Mouse (Mus musculus): Measurements from ENCODE around the gene Iqcf5.
A peak's percentile ranks its signal among the peaks of the same experiment; 100 is the strongest.
"Not testable (repeated sequence)": the region's sequence is repeated elsewhere in the genome, so short reads cannot be mapped to it uniquely, and the experiment has no call there.

Gene Iqcf5

DNA sequence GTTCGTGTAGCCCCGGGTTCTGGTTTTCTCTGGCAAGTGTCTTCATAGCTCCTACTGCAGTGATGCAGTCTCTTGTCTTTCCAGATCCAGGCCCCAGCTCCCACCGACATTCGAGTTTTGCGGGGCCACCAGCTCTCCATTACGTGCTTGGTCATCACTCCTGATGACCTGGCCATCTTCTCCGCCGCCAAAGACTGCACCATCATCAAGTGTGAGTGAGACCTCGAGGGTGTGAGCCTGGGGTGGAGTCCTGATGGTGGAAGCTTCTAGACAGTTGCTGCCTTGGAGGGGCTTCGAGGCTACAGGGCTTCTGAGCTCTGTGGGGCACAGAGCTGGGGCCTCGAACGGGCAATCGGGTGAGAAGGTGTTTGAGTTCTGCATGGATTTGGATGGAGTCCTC, 32.7 kb upstream of the Iqcf5 start:
- peak in 1 of 2 experiments; percentile 5 for DNase-seq (ENCODE audit: low spot score in 2 of 2)

DNA sequence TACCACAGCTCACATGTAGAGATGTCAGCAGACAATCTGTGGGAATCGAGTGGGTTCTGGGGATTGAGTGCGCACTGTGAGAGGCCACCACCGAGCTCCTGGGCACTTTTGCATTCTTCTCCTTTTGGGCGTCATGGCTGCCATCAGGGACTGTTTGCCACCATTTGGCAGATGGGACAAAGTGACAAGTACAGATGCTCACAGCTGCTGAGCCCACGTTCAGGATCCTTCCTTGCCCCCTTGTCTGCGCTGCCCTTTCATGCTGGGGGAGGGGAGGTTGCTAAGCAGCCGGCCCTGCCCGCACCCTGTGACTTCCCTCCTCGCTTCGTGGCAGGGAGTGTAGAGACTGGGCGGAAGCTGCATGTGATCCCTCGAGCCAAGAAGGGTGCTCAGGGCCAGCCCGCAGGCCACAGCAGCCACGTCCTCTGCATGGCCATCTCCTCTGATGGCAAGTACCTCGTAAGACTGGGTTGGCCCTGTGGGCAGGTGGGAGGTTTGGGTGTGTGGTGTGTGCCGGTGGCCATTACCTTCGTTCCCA, 31.7 kb upstream of the Iqcf5 start:
- no peak for DNase-seq (ENCODE audit: low spot score in 2 of 2)

DNA sequence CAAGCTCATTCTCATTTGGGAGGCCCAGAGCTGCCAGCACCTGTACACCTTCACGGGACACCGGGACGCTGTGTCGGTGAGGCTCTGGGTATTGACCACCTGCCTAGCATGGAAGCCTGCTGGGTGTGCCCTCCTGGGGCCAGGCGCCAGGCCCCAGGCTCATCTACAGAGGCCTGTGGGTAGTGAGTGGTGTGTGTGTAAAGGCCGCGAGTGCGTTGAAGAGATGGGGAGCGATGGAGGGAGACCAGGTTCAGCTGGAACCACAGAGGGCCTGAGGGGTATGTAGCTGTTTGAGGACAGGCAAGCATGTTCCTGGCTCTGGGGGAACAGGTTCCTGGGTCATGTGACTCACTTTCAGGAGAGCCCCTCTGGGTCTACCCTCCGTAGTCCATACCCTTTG, 31.2 kb upstream of the Iqcf5 start:
- DNase-seq (ENCODE audit: low spot score in 2 of 2) = peak in 1 of 2 experiments; percentile 6

DNA sequence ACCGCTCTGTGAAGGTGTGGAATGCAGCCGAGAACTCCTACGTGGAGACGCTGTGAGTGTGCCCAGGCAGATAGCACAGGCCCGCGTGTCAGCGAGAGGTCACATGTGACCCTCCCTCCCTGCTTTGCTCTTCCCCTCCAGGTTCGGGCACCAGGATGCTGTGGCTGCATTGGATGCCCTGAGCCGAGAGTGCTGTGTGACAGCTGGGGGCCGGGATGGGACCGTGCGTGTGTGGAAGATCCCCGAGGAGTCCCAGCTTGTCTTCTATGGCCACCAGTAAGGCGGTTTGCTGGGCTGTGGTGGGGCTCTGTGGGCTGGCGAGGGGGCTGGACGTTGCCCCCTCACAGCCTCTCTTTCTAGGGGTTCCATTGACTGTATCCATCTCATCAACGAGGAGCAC, 30.8 kb upstream of the Iqcf5 start:
- DNase-seq (ENCODE audit: low spot score in 2 of 2) = no peak

DNA sequence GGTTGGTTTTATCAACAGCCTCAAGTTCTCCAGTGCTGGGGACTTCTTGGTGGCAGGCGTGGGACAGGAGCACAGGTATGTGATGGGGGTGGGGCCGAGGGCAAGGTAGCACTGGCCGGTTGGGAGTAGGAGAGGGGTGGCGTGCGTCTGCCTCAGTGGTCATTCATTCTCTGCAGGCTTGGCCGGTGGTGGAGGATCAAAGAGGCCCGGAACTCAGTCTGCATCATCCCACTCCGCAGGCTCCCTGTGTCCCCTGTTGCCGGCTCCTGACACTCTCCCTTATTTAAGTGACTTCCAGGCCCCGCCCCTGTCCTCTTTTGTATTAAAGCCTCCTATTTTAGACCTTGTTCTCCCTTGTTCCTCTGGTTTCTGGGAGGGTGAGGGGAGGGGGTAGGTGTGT, 29.3 kb upstream of the Iqcf5 start:
- DNase-seq (ENCODE audit: low spot score in 2 of 2) = no peak

DNA sequence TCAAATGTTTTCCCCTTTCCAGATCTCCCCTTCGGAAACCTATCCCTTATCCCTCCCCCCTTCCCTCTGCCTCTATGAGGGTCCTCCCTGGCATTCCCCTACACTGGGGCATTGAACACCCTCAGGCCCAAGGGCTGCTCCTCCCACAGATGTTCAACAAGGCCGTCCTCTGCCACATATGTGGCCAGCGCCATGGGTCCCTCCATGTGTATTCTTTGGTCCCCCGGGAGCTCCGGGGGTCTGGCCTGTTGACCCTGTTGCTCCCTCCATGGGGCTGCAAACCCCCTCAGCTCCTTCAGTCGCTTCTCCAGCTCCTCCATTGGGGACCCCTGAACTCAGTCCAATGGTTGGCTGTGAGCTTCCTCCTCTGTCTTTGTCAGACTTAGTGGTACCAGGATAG, 26.8 kb upstream of the Iqcf5 start:
- DNase-seq (ENCODE audit: low spot score in 2 of 2) = not testable (repeated sequence)

DNA sequence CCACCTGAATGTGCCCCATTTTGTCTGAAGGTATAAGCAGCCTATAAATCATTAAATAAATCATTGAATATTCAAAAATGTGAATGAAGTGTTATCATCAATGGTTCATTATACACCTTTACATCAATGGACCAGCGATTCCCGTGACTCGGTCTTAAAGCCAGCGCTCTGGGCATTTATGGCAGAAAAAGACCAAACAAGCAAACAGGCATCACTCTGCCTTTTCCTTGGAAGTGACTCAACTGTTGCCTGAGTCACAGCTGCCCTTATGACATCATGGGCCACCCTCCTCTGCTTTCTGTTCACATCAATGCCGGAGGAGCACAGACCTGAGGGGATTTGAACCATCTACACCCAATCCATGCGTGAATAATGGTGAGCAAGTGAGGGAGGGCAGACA, 14.7 kb upstream of the Iqcf5 start, which contains the start of gene Iqcf1:
TSS of gene Iqcf1 (plus strand) at position 301 of the 400 bp plus-strand sequence.
- DNase-seq (ENCODE audit: low spot score in 2 of 2) = no peak

DNA sequence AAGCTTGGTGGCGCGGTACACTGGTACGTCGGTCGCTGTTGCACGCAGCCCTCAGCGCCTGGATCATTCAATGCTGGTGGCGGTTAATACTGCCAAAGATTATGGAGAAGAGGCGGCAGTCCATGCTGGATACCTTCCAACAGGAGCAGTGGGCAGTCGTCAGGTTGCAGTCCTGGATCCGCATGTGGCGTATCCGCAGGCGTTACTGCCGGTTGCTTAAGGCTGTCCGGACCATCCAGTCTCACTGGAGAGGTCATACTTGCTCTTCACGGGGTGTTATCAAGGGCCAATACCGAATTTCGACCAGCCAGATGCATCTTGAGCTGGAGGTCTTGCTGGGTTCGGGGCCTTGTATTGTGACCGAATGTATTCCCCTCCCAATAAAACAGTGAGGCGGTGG, 12.5 kb upstream of the Iqcf5 start:
- DNase-seq (ENCODE audit: low spot score in 2 of 2) = no peak

DNA sequence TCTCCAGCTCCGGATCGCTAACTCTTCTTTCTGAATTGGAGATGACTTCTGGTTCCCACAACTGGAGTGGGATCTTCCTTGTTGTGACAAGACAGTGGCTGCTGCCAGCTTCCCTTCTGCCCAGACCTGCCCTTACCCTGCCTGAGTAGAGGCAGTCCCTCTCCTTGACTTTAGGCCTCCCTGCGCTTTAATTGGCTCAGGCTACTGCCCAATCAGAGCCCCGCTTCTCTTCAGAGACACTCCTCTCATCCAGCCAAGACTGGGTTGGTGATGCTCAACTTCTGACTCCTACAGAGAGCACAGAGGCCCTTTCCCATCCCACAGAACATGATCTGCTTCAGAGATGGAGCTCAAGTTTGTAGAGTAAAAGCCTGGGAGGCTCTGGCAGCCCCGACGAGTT, 10.1 kb upstream of the Iqcf5 start:
- no peak for DNase-seq (ENCODE audit: low spot score in 2 of 2)

DNA sequence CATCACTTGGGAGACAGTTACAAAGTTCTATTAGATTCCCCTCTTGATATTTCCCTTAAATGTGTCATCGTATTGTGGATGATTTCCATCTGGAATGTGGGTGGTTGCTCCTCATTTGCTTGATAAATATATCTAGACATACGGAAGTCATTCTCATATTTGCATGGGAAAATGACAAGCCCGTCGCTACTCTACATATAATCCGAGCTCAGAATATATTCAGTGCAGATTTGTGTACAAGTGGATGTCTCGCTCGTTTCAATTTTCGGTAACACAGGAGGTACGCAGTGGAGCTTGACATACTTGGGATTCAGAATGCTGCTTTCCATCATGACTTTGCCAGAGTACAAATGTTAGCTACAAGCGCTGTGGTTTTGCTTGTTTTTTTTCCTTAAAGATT, 5.0 kb upstream of the Iqcf5 start:
- DNase-seq (ENCODE audit: low spot score in 2 of 2) = no peak

DNA sequence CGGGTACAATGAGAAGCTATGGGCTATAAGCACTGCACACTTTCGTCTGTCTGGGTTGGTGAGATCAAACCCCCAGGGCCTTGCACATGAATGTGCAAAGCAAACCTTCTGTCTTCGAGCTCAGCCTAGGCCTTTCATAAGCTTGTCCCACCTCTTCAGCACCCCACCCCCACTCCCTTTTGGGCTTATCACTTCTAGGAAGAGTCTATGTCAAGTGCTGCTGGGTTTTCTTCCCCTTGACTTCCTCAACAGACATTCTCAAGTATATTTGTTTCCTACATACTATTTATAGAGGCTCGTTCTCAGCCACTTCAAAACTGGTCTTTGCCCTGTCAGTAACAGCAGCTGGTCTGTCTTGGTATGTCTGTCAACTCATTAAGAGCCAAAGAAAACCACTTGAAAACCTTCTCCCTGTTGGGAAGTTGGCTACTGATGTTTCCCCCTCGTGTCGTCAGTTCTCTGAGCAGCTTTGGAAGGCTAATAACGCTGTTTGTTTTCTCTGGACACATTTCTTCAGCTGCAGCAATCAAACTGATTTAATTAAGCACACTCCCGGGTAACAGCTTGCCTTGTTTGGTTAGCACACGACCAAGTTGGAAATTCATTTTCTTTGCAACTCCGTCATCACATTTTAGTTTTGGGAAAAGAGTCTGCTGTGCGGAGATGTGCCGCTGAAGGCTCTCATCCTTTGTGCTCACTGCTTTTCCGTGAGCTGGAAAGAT, 1.5 kb upstream of the Iqcf5 start:
- DNase-seq (ENCODE audit: low spot score in 2 of 2) = no peak

DNA sequence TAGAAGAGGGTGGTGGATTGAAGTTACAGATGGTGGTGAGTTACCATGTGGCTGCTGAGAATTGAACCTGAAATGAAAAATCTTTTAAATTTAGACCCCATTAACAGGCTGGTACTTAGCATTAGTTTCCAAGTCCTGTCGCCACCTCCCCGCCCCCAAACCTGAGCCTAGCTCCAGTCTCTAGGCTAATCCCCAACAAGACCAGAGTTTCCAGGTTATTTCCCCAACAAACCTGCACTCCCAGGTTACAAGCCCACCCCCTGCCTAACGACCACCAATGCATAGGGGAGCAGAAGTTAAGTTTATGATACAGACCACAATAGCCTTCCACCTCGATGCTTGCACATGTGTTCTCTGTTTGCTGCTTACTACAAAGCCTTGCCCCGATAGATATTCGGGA, 807 bp upstream of the Iqcf5 start:
- no peak for DNase-seq (ENCODE audit: low spot score in 2 of 2)

DNA sequence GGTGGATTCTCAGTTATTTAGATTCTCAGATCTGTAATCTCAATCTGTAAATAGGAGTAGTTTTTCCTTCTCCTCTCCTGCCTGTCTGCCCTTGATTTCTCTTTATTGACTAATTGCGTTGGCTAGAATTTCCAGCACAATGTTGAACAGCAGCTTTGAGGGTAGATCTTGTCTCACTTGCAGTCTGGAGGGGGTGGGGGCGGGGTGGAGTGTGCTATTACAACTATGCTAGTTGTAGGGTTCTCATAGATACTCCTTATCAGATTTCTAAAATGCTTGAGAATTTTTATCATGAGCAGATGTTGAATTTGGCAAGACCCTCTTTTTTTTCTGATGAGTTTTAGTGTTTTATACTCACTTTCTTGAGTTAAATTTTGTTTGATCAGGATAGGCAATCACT, 5.1 kb downstream of the Iqcf5 start:
- DNase-seq (ENCODE audit: low spot score in 2 of 2) = no peak

DNA sequence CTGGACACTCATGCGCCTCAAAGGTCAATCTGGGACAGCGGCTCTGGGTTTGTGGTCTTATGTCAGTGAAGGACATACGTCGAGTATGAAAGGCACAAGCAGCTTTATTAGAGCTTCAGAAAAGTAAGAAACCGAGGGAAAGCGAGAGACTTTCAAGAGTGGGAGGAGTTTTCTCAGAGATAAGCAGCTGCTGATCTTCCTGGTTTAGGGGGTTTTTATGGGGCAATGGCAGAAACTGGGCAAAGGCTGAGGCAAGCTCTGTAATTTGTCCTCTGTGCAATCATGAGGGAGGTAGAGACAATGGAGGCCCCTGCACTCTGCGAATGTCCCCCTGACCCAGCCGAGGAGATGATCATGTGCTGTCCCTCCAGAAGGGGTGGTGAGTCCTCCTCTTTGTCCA, 5.5 kb downstream of the Iqcf5 start:
- DNase-seq (ENCODE audit: low spot score in 2 of 2) = no peak

DNA sequence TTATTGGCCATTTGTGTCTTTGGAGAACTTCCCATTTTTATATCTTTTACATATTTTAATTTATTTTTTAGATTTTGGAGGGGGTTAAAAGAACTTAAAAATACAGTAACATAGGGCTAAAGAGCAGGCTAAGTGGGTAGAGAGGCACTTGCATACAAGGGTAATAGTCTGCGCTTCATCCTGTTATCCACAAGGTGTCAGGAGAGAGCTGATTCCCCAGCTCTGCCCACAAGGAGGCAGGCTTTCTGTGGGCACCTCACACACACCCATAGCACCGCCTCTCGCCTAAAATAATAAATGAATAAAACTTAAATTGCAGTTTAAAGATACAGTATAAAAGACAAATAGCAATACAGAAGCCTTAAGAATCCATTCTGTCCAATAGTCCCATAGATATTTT, 17.5 kb downstream of the Iqcf5 start:
- no peak for DNase-seq (ENCODE audit: low spot score in 2 of 2)

DNA sequence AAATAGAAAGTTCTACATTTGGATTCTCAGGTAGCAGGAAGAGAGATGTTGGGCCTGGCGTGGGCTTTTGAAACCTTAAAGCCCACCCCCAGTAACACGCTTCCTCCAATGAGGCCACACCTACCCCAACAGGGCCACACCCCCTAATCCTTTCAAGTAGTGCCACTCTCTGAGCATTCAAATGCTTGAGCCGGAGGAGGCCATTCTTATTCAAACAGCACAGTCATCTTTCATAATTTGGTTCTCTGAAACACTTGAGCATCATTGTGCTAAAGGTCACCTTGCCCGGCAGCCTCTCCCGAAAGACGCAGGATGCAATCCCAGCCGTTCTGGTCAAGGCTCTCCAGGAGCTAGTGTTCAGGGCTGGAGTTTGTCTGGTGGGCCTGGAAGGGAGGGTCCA, 19.9 kb downstream of the Iqcf5 start:
- DNase-seq (ENCODE audit: low spot score in 2 of 2) = no peak

DNA sequence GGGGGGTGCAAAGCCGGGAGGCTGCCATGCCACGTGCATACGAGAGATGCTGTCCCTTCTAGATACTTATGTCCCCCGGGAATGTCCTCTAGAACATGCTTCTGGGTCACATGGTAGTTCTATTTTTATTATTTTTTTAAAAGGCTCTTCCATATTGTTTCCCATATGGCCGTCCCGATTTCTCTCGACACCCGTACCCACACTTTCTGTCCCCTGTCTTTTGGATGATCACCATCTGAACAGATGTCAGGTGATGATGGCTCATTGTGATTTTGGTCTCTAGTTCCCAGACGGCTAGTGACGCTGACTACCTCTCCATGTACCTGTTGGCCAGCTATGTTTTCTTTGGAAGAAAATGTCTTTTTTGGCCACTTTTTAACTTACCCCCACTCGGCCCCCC, 20.6 kb downstream of the Iqcf5 start:
- no peak for DNase-seq (ENCODE audit: low spot score in 2 of 2)

DNA sequence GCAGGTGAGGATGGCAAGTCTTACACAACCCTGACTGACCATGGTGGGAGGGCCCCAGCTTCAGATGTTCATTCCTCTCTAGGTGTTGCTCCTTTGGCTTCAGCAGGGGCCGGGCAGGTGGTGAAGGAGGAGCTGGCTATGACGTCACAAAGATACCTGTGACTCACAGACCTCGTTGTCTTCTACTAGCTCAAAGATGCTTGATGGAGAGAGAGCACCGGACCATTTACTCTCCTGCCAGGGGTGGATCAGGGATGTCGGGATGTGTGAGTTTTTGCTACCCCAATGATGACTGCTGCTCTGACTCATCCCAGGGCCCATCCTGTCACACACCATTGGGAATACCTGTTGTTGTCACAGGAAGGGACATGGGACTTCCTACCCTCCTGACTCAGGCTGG, 47.2 kb downstream of the Iqcf5 start, which contains the start of gene Iqcf3:
TSS of gene Iqcf3 (minus strand) at position 101 of the 400 bp plus-strand sequence.
- no peak for DNase-seq (ENCODE audit: low spot score in 2 of 2)

DNA sequence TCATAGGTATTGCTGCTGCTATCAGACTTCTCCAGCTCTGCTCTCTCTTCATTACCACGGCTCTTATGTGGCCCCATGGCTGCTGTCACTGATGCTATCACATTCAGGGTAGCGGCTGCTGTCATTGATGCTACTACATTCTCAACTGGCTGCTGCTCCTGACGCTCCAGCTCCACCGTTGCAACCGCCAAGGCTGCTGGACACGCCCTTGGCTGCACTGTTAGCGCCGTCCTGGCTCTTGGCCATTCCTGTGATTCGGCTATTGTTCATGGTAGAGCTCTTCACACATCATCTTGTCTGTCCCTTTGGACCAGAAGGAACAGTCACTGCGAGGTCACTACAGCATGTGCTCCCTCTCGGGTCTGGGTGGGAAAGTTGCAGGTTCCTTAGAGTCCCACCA, 47.9 kb downstream of the Iqcf5 start:
- no peak for DNase-seq (ENCODE audit: low spot score in 2 of 2)

DNA sequence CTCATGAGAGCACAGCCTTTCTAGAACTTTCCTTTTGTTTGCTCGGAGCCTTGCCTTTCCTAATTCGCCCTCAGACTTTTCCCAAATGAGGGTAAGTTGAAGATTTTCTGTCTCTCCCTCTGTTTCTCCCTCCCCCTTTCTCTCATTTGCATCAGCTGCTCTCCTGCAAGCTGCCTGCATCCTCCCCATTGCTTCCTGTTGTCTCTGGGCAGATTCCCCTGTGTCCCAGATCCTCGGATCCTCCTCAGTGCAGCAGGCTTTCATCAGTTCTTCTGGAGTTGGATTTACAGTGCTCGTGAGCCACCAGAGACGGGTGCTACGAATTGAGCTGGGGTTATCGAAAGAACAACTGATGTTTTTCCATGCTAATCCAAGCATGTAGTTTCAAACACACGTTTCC, 49.7 kb downstream of the Iqcf5 start:
- DNase-seq (ENCODE audit: low spot score in 2 of 2) = no peak
